Mouse (Mus musculus) heart, adult 2 months (tissue): ENCODE results near the gene Cntn5.

Experiments used
- CTCF ChIP-seq: fragments of 200-600 bp; IDR thresholded peaks from 2 replicates; pipeline ENCODE4 v1.8.1; 2022; ENCODE audit warnings: antibody characterized with exemption, mild to moderate bottlenecking, moderate library complexity
- EP300 ChIP-seq: fragments of 200-500 bp; IDR thresholded peaks from 2 replicates; pipeline ENCODE4 v1.6.1; 2011; ENCODE audit warnings: low read depth, low read length, control low read depth; ENCODE audit not compliant: insufficient read depth
- POLR2A ChIP-seq: fragments of 200-500 bp; IDR thresholded peaks from 2 replicates; pipeline ENCODE4 v1.6.1; 2011; ENCODE audit warnings: mild to moderate bottlenecking, low read depth, low read length, control low read depth; ENCODE audit not compliant: insufficient read depth

DNA sequence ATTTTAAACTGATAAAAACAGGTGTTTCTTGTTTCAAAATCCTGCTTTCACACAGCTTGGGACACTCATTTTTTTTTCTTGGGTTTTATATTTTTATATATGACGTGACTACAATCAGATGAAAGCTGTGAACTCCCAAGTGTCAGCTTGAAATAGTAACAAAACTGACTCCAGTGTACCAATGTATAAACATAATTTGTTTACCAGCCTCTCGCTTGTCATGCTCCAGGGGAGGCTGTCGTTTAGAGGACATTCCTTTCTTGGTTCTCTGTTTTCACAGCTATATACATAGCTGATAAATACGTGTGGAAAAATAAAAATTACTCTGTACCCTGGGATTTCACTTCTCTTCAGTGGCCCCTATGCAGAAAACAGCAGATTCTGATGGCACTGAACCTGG is 556.4 kb downstream of the Cntn5 start:
- TF ChIP-seq CTCF (no peak), POLR2A (no peak), EP300 (no peak)
